Mouse (Mus musculus) liver, embryonic 12.5 days (tissue): ENCODE data around the gene Gm3286. TPM values are rescaled to one million over a fixed set of nuclear protein-coding genes. Genes with fewer than 3 reads are reported as not detected.
"Not testable (repeated sequence)": the region's sequence is repeated elsewhere in the genome, so short reads cannot be mapped to it uniquely, and the experiment has no call there.

Experiments
- ATAC-seq: fragments of 200-750 bp; cut with Nextera tagmentation; 2 replicates; pipeline ENCODE4 v1.8.0; 2017; ENCODE audit warnings: moderate number of reproducible peaks, mild to moderate bottlenecking, moderate library complexity
- H3K27ac ChIP-seq: fragments of 300-500 bp; sonication (generic); 2 replicates; pipeline ENCODE4 v1.5.1; 2016; ENCODE audit warnings: mild to moderate bottlenecking
- H3K27me3 ChIP-seq: fragments of 300-500 bp; sonication (generic); replicated peaks from 2 replicates; pipeline ENCODE4 v1.6.1; 2016; ENCODE audit warnings: mild to moderate bottlenecking, moderate library complexity
- H3K36me3 ChIP-seq: fragments of 300-500 bp; sonication (generic); 2 replicates; pipeline ENCODE4 v1.6.1; 2016; ENCODE audit warnings: mild to moderate bottlenecking, moderate library complexity
- H3K4me1 ChIP-seq: fragments of 300-500 bp; sonication (generic); 2 replicates; pipeline ENCODE4 v1.6.1; 2016
- H3K4me2 ChIP-seq: fragments of 300-500 bp; sonication (generic); 2 replicates; pipeline ENCODE4 v1.6.1; 2016; ENCODE audit warnings: mild to moderate bottlenecking, moderate library complexity
- H3K4me3 ChIP-seq: fragments of 300-500 bp; sonication (generic); 2 replicates; pipeline ENCODE4 v1.5.1; 2016; ENCODE audit warnings: mild to moderate bottlenecking, moderate library complexity
- H3K9ac ChIP-seq: fragments of 300-500 bp; sonication (generic); 2 replicates; pipeline ENCODE4 v1.6.1; 2016; ENCODE audit warnings: mild to moderate bottlenecking, moderate library complexity
- H3K9me3 ChIP-seq: fragments of 300-500 bp; sonication (generic); replicated peaks from 2 replicates; pipeline ENCODE4 v1.6.1; 2016; ENCODE audit warnings: mild to moderate bottlenecking, moderate library complexity
- polyA plus RNA-seq: library from polyadenylated mRNA; unstranded; fragments of >200 nt; fragmentation: Nextera tagmentation; extraction: Ambion mirVana; gene quantifications from 2 replicates; pipeline ENCODE4 v1.2.1, GENCODE M21; 2016

The Gm3286 gene
- polyA plus RNA-seq: not detected in 2 replicates

DNA sequence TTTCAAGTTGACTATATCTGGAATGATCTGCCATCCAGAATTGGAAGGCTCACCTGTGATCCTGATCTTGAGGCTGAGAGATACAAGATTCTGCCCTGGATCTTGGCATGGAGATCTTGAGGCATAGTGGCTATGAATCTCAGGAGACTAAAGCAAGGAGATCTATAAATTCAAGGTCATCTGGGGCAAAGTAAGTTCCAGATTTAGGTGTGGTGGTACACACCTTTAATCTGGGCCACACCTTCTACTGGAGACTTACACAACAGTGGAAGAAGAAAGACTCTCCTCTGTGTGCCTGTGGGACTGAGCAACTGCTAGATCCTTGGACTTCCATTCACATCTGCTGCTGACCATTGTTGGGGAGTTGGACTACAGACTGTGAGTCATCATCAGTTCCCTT, at the start of gene Gm3286:
TSS of gene Gm3286 (plus strand) at position 301 of the 400 bp plus-strand sequence.
- ATAC-seq, H3K4me3 ChIP-seq, H3K4me2 ChIP-seq: not testable (repeated sequence)

More for the DNA sequence above, at the start of gene Gm3286:
- not testable (repeated sequence) for H3K27me3 ChIP-seq, H3K27ac ChIP-seq, H3K9me3 ChIP-seq, H3K36me3 ChIP-seq, H3K4me1 ChIP-seq, H3K9ac ChIP-seq

Other genes starting within 250 kb of the Gm3286 start
- not detected in 2 replicates for gene Gm10424, start 238.0 kb upstream of the Gm3286 start, polyA plus RNA-seq
- not detected in 2 replicates for gene Gm3259, start 204.8 kb upstream of the Gm3286 start, polyA plus RNA-seq
- not detected in 2 replicates for gene D5Ertd577e, start 54.0 kb upstream of the Gm3286 start, polyA plus RNA-seq
- gene Gm7971, start 84.1 kb downstream of the Gm3286 start, polyA plus RNA-seq: not detected in 2 replicates
- gene Gm7978, start 225.4 kb downstream of the Gm3286 start, polyA plus RNA-seq: not detected in 2 replicates
- not detected in 2 replicates for gene Gm7982, start 231.3 kb downstream of the Gm3286 start, polyA plus RNA-seq